Mouse (Mus musculus) thymus, postnatal 10 days (tissue): ENCODE data around the gene Gls.

Experiments
- DNase-seq, 2 experiments: peaks; one replicate each; pipeline ENCODE4 v3.0.0; 2021; ENCODE audit warnings: low spot score in 2 of 2

Gls gene

GRCm38 (mm10) chr1:52158040-52158439 lies 75.0 kb downstream of the Gls start:
- DNase-seq: no peak

GRCm38 (mm10) chr1:52156351-52156750 lies 76.7 kb downstream of the Gls start:
- DNase-seq: no peak

GRCm38 (mm10) chr1:52154890-52155289 lies 78.1 kb downstream of the Gls start:
- DNase-seq: no peak

- DNase-seq: no peak
Measured at GRCm38 (mm10) chr1:52152936-52153335, 80.1 kb downstream of the Gls start.

- DNase-seq: no peak
Measured at GRCm38 (mm10) chr1:52152369-52152768, 80.7 kb downstream of the Gls start.

- no peak for DNase-seq
Measured at GRCm38 (mm10) chr1:52151166-52151565, 81.9 kb downstream of the Gls start.

GRCm38 (mm10) chr1:52150676-52151075 lies 82.4 kb downstream of the Gls start:
- peak; percentile 78 to 84 for DNase-seq

GRCm38 (mm10) chr1:52149934-52150346 lies 83.1 kb downstream of the Gls start:
- DNase-seq: peak; percentile 62 to 65

- DNase-seq: peak; percentile 44 to 51
Measured at GRCm38 (mm10) chr1:52148696-52149095, 84.3 kb downstream of the Gls start.

GRCm38 (mm10) chr1:52148178-52148577 lies 84.9 kb downstream of the Gls start:
- no peak for DNase-seq

GRCm38 (mm10) chr1:52147431-52147830 lies 85.6 kb downstream of the Gls start:
- no peak for DNase-seq

GRCm38 (mm10) chr1:52146214-52146970 lies 86.6 kb downstream of the Gls start:
- peak; percentile 43 to 74 for DNase-seq

- no peak for DNase-seq
Measured at GRCm38 (mm10) chr1:52144907-52145306, 88.1 kb downstream of the Gls start.

GRCm38 (mm10) chr1:52143596-52144156 lies 89.4 kb downstream of the Gls start:
- no peak for DNase-seq

- DNase-seq: no peak
Measured at GRCm38 (mm10) chr1:52143191-52143590, 89.8 kb downstream of the Gls start.

- no peak for DNase-seq
Measured at GRCm38 (mm10) chr1:52142117-52142516, 90.9 kb downstream of the Gls start.

- DNase-seq: no peak
Measured at GRCm38 (mm10) chr1:52141482-52141881, 91.5 kb downstream of the Gls start.

GRCm38 (mm10) chr1:52140534-52140933 lies 92.5 kb downstream of the Gls start:
- DNase-seq: no peak

- DNase-seq: no peak
Measured at GRCm38 (mm10) chr1:52137292-52137691, 95.7 kb downstream of the Gls start.

- no peak for DNase-seq
Measured at GRCm38 (mm10) chr1:52133254-52133653, 99.8 kb downstream of the Gls start.

- DNase-seq: no peak
Measured at GRCm38 (mm10) chr1:52131787-52132377, 101.2 kb downstream of the Gls start.

- no peak for DNase-seq
Measured at GRCm38 (mm10) chr1:52129794-52130193, 103.2 kb downstream of the Gls start.

GRCm38 (mm10) chr1:52127350-52127749 lies 105.7 kb downstream of the Gls start:
- DNase-seq: no peak
